Mouse (Mus musculus): Measurements from ENCODE around the gene Flvcr2.

DNA sequence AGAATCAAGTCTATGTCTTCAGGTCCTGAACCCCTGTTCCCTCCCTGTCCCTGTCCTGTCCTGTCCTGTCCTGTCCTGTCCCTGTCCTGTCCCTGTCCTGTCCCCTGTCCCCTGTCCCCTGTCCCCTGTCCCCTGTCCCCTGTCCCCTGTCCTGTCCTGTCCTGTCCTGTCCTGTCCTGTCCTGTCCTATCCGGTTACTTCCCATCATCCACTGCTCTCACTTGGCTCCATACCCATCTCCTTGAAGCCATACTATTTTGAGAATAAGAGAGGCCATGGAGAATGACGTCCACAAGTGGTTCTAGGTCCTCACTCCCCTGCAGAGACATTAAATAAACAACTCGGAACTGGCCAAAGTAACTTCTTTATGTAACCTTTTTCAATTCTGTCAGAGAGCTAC is 10.7 kb downstream of the Flvcr2 start:
- TF ChIP-seq TCF12 (IDR thresholded peaks at IDR 0.05; ENCODE audit: insufficient read depth, poor library complexity, severe bottlenecking) (no peak), USF1 (IDR thresholded peaks at IDR 0.05; ENCODE audit: low read depth) (no peak), POLR2AphosphoS2 (IDR thresholded peaks at IDR 0.05; ENCODE audit: insufficient read length, low read depth) (no peak), REST (IDR thresholded peaks at IDR 0.05; ENCODE audit: insufficient read depth, insufficient read length) (no peak), E2F4 (IDR thresholded peaks at IDR 0.05; ENCODE audit: insufficient read depth) (no peak), POLR2A (IDR thresholded peaks at IDR 0.05; ENCODE audit: insufficient read length, low read depth) (no peak), TCF3 (IDR thresholded peaks at IDR 0.05; ENCODE audit: insufficient read length, low read depth) (no peak), MYOD1 (IDR thresholded peaks at IDR 0.05; ENCODE audit: control insufficient read depth in 1 of 3, insufficient read length in 2 of 3, low read depth in 2 of 3) (no peak), MAX (IDR thresholded peaks at IDR 0.05; ENCODE audit: low read depth) (no peak), MYOG (IDR thresholded peaks at IDR 0.05; ENCODE audit: control insufficient read depth in 1 of 3, insufficient read depth in 1 of 3, insufficient read length in 2 of 3, low read depth in 2 of 3) (no peak), CEBPB (IDR thresholded peaks at IDR 0.05; ENCODE audit: insufficient read depth, poor library complexity, severe bottlenecking) (no peak), SRF (IDR thresholded peaks at IDR 0.05; ENCODE audit: control insufficient read depth, insufficient read length, low read depth) (no peak)
